Mouse (Mus musculus) monocyte, adult 5-6 weeks (primary cell): Measurements from ENCODE around the gene Acvr1. TPM values are rescaled to one million over a fixed set of nuclear protein-coding genes. Genes with fewer than 3 reads are reported as not detected.

Source experiments
- ATAC-seq: fragments of 153-309, 156-312 bp; replicated peaks from 2 replicates; pipeline ENCODE4 v1.8.0; 2017; ENCODE audit warnings: mild to moderate bottlenecking; ENCODE audit not compliant: low TSS enrichment, insufficient number of reproducible peaks, severe bottlenecking, poor library complexity, low FRiP score
- total RNA-seq: library from RNA; stranded (forward); fragments of 200-1000, 200-491, 200-594 nt; gene quantifications from 3 replicates; pipeline ENCODE4 v1.2.3, GENCODE M21; 2017

Gene Acvr1
- total RNA-seq, 1 experiment from 2014 or later = 2.1 TPM

GRCm38 (mm10) chr2:58487279-58487560, 79.7 kb downstream of the Acvr1 start:
- no peak for ATAC-seq

GRCm38 (mm10) chr2:58486441-58487278, 80.3 kb downstream of the Acvr1 start:
- no peak for ATAC-seq

GRCm38 (mm10) chr2:58485683-58486082, 81.3 kb downstream of the Acvr1 start:
- ATAC-seq = no peak

GRCm38 (mm10) chr2:58485152-58485551, 81.8 kb downstream of the Acvr1 start:
- no peak for ATAC-seq

- no peak for ATAC-seq
Observed at GRCm38 (mm10) chr2:58484284-58484965, 82.5 kb downstream of the Acvr1 start.

- no peak for ATAC-seq
Observed at GRCm38 (mm10) chr2:58481450-58482100, 85.4 kb downstream of the Acvr1 start.

GRCm38 (mm10) chr2:58480764-58481163, 86.2 kb downstream of the Acvr1 start:
- ATAC-seq = 0 out of 2 replicates have a peak, but pooled peaks have one; percentile 38

GRCm38 (mm10) chr2:58479536-58479935, 87.4 kb downstream of the Acvr1 start:
- no peak for ATAC-seq

- ATAC-seq = no peak
Observed at GRCm38 (mm10) chr2:58478144-58478543, 88.8 kb downstream of the Acvr1 start.

GRCm38 (mm10) chr2:58476956-58477715, 89.8 kb downstream of the Acvr1 start:
- 0 out of 2 replicates have a peak, but pooled peaks have one; percentile 46 for ATAC-seq

GRCm38 (mm10) chr2:58475578-58475977, 91.4 kb downstream of the Acvr1 start:
- no peak for ATAC-seq

GRCm38 (mm10) chr2:58470290-58470689, 96.7 kb downstream of the Acvr1 start:
- ATAC-seq = no peak

GRCm38 (mm10) chr2:58469816-58470215, 97.1 kb downstream of the Acvr1 start, which contains the start of gene Gm17409:
Gene Gm17409 (plus strand): TSS chr2:58470116.
- ATAC-seq = no peak

GRCm38 (mm10) chr2:58458820-58459371, 108.1 kb downstream of the Acvr1 start:
- ATAC-seq = no peak

- no peak for ATAC-seq
Observed at GRCm38 (mm10) chr2:58457488-58457865, 109.5 kb downstream of the Acvr1 start.

GRCm38 (mm10) chr2:58456843-58457487, 110.0 kb downstream of the Acvr1 start:
- no peak for ATAC-seq

GRCm38 (mm10) chr2:58454095-58454865, 112.7 kb downstream of the Acvr1 start:
- no peak for ATAC-seq
